In the genomic region with DNA sequence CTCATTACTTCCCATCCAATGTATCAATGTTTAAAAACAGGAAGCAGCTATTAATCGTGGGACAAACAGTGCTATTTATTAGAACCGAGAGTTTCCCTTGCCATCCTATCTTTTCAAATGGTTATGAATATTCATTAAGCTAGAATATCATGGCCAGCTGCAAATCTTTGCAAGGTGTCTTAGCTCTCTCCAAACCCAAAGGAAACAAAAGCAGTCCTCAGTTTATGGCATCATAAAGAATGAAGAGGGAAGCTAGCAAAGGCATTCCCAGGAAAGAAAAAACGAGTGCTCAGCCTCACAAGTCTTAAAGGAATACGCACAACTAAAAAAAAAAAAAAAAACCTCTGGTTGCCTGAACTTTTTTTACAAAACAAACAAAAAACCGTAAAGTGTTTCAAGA, we compare ENCODE assay signal across 22 mouse cellular contexts.
DNase-seq lines count a peak whose midpoint lies in the region; ATAC-seq and TF ChIP-seq lines count a peak whose summit lies in the region.
"Had no signal": no experiment of that assay in that cellular context is flagged by ENCODE, and none has a peak within 500 bp of the region (broad histone marks: within the 10 kb centered on the region; RNA-seq: fewer than 3 reads in every experiment).

No protein-coding gene starts in this region.

- H3K36me3 ChIP-seq in kidney, adult 2 months (ENCODE audit: control insufficient read depth, insufficient read depth, low read length): no peaks in the 10 kb centered on the region
- no peaks in the 10 kb centered on the region for H3K36me3 ChIP-seq in limb, embryonic 12.5 days
- H3K36me3 ChIP-seq in limb, embryonic 10.5 days: no peaks in the 10 kb centered on the region
- no peaks in the 10 kb centered on the region for H3K36me3 ChIP-seq in neural tube, embryonic 14.5 days (ENCODE audit: control insufficient read depth, insufficient read depth, low read length)
- H3K36me3 ChIP-seq: forebrain, embryonic 10.5 days; heart, embryonic 13.5 days; lung, embryonic 15.5 days; midbrain, embryonic 13.5 days had no signal

- H3K9me3 ChIP-seq in limb, embryonic 12.5 days: no peaks in the 10 kb centered on the region
- H3K9me3 ChIP-seq in limb, embryonic 10.5 days (replicated peaks): no peaks in the 10 kb centered on the region
- H3K9me3 ChIP-seq in neural tube, embryonic 14.5 days (ENCODE audit: control insufficient read depth, low read length): no peaks in the 10 kb centered on the region
- H3K9me3 ChIP-seq: forebrain, embryonic 10.5 days; heart, embryonic 13.5 days; lung, embryonic 15.5 days; midbrain, embryonic 13.5 days had no signal

- no peak for ATAC-seq in limb, embryonic 12.5 days (ENCODE audit: insufficient number of reproducible peaks, insufficient read depth, low FRiP score, low TSS enrichment, low read depth)
- peak; percentile 65; the same call in 1 of the 2 replicates for ATAC-seq in neural tube, embryonic 14.5 days (ENCODE audit: low read depth)
- ATAC-seq: intestine, embryonic 16.5 days; midbrain, embryonic 13.5 days had no signal

- no peak overlapping the region for H3K9ac ChIP-seq in limb, embryonic 12.5 days (replicated peaks)
- H3K9ac ChIP-seq in neural tube, embryonic 14.5 days (replicated peaks; ENCODE audit: low read depth, low read length): no peak overlapping the region
- H3K9ac ChIP-seq: heart, embryonic 13.5 days; liver, embryonic 14.5 days; lung, embryonic 15.5 days; midbrain, embryonic 13.5 days had no signal

- peak overlapping the region; percentile 30 for H3K4me2 ChIP-seq in limb, embryonic 12.5 days
- H3K4me2 ChIP-seq in neural tube, embryonic 14.5 days (ENCODE audit: low read depth, low read length): no peak overlapping the region
- H3K4me2 ChIP-seq: heart, embryonic 13.5 days; lung, embryonic 15.5 days; midbrain, embryonic 13.5 days had no signal

- intact Hi-C loops in gastrocnemius, adult 2 months (cut with DNase I): no loop called here

- H3K27ac ChIP-seq in gastrocnemius, adult 2 months: peak overlapping the region; percentile 72
- peak overlapping the region; percentile 68; the same call in 1 of the 2 replicates for H3K27ac ChIP-seq in kidney, adult 2 months (ENCODE audit: insufficient read depth, low read depth, low read length)
- no peak overlapping the region for H3K27ac ChIP-seq in limb, embryonic 12.5 days
- H3K27ac ChIP-seq in limb, embryonic 10.5 days: no peak overlapping the region
- H3K27ac ChIP-seq in neural tube, embryonic 14.5 days (ENCODE audit: low read depth, low read length): no peak overlapping the region
- H3K27ac ChIP-seq: forebrain, embryonic 10.5 days; heart, embryonic 13.5 days; liver, embryonic 14.5 days; lung, embryonic 15.5 days; midbrain, embryonic 13.5 days had no signal

- no peak for TF ChIP-seq POLR2A in kidney, adult 2 months (IDR thresholded peaks at IDR 0.05; ENCODE audit: low read depth, low read length)

- 8% methylated on average over 5 of the region's 5 CpGs for WGBS in kidney, adult 2 months
- 20% methylated on average over 5 of the region's 5 CpGs for WGBS in limb, embryonic 12.5 days
- WGBS in limb, embryonic 10.5 days: 42% methylated on average over 5 of the region's 5 CpGs
- 6% methylated on average over 5 of the region's 5 CpGs for WGBS in neural tube, embryonic 14.5 days

- TF ChIP-seq CTCF in gastrocnemius, adult 2 months (IDR thresholded peaks at IDR 0.05): no peak
- no peak for TF ChIP-seq CTCF in kidney, adult 2 months (conservative IDR thresholded peaks at IDR 0.05; ENCODE audit: insufficient read depth, insufficient read length, low read depth, low read length)

- H3K4me3 ChIP-seq in gastrocnemius, adult 2 months: peak overlapping the region; percentile 42
- H3K4me3 ChIP-seq in kidney, adult 2 months (ENCODE audit: insufficient read depth, low read depth, low read length): no peak overlapping the region
- no peak overlapping the region for H3K4me3 ChIP-seq in limb, embryonic 12.5 days (replicated peaks)
- no peak overlapping the region for H3K4me3 ChIP-seq in limb, embryonic 10.5 days
- H3K4me3 ChIP-seq in neural tube, embryonic 14.5 days (ENCODE audit: low read depth, low read length): no peak overlapping the region
- H3K4me3 ChIP-seq: forebrain, embryonic 10.5 days; heart, embryonic 13.5 days; lung, embryonic 15.5 days; midbrain, embryonic 13.5 days had no signal

- no peaks in the 10 kb centered on the region for H3K27me3 ChIP-seq in kidney, adult 2 months (replicated peaks; ENCODE audit: control insufficient read depth, insufficient read depth, low read length)
- H3K27me3 ChIP-seq in limb, embryonic 12.5 days: no peaks in the 10 kb centered on the region
- no peaks in the 10 kb centered on the region for H3K27me3 ChIP-seq in limb, embryonic 10.5 days (ENCODE audit: low read depth, poor library complexity, severe bottlenecking)
- no peaks in the 10 kb centered on the region for H3K27me3 ChIP-seq in neural tube, embryonic 14.5 days (ENCODE audit: control insufficient read depth, insufficient read depth, low read length)
- H3K27me3 ChIP-seq: heart, embryonic 13.5 days; lung, embryonic 15.5 days; midbrain, embryonic 13.5 days had no signal

- DNase-seq in gastrocnemius, adult 2 months: no peak
- DNase-seq in gastrocnemius, adult 8-10 months (ENCODE audit: low spot score in 2 of 2): no peak
- DNase-seq in kidney, adult 2 months: peak; percentile 10
- DNase-seq in kidney, postnatal 25 days: no peak
- DNase-seq in limb, embryonic 10.5 days (ENCODE audit: low spot score): no peak
- DNase-seq in lung, postnatal 10 days: no peak
- DNase-seq: adrenal gland, postnatal 36 days; cerebellum, adult 2 months; cerebellum, postnatal 36 days; gastrocnemius, postnatal 10 days; heart, adult 11 months; layer of hippocampus, adult 9-11 months; retina, postnatal 1 day; thymus, adult 2 months had no signal

- no peaks in the 10 kb centered on the region for H3K4me1 ChIP-seq in kidney, adult 2 months (ENCODE audit: control insufficient read depth, insufficient read depth, low read length)
- peaks cover 5% of the 10 kb centered on the region for H3K4me1 ChIP-seq in limb, embryonic 12.5 days (replicated peaks)
- peaks cover 10% of the 10 kb centered on the region for H3K4me1 ChIP-seq in limb, embryonic 10.5 days
- no peaks in the 10 kb centered on the region for H3K4me1 ChIP-seq in neural tube, embryonic 14.5 days (ENCODE audit: control insufficient read depth, insufficient read depth, low read length)
- H3K4me1 ChIP-seq: heart, embryonic 13.5 days; lung, embryonic 15.5 days; midbrain, embryonic 13.5 days had no signal

Comparison
In these comparisons a context has a peak if more than half of its experiments do, and no peak if none do; other contexts are left out.
1. H3K27ac ChIP-seq: peak in gastrocnemius, adult 2 months (single experiment) and kidney, adult 2 months (single experiment); none in limb, embryonic 12.5 days (single experiment), limb, embryonic 10.5 days (single experiment) and neural tube, embryonic 14.5 days (single experiment).